Mouse (Mus musculus): ENCODE measurements around the gene Tmsb15b1. TPM values are rescaled to one million over a fixed set of nuclear protein-coding genes. Genes with fewer than 3 reads are reported as not detected.
A peak's percentile ranks its signal among the peaks of the same experiment; 100 is the strongest.
"Not testable (repeated sequence)": the region's sequence is repeated elsewhere in the genome, so short reads cannot be mapped to it uniquely, and the experiment has no call there.

The Tmsb15b1 gene
- polyA plus RNA-seq, 1 experiment from 2014 or later = 12.4 TPM

DNA sequence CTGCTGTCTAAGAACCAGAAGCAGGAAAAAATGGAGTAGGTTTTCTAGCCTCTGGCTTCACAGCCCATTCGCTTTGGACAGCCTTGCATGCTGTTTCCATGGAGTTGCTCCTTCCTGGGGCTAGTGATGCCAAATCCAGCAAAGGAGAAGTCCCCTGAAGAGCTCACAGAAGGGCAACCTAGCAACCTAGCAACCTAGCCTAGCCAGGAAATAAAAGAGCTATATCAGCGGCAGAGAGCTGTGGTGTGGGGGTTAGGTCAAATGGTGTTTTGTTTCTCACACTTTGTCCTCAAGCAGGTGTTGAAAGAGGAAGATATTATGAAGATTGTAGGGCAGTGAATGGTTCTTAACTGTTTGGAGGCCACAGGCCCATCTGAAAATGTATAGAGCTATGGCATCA, 14.6 kb upstream of the Tmsb15b1 start:
- H3K4me2 ChIP-seq (ENCODE audit: low read depth, low read length) = no peak overlapping the region
- H3K4me3 ChIP-seq (ENCODE audit: low read length) = no peak overlapping the region
- no peaks in the 10 kb centered on the region for H3K36me3 ChIP-seq (ENCODE audit: control insufficient read depth, insufficient read depth)
- 44% methylated on average over 2 of the region's 2 CpGs for WGBS
- H3K4me1 ChIP-seq (ENCODE audit: control insufficient read depth, insufficient read depth, low read length) = no peaks in the 10 kb centered on the region
- H3K27ac ChIP-seq (ENCODE audit: low read length) = no peak overlapping the region
- no peak for ATAC-seq (replicated peaks; ENCODE audit: extremely low read depth, insufficient read depth, low FRiP score)
- no peaks in the 10 kb centered on the region for H3K9me3 ChIP-seq (replicated peaks; ENCODE audit: control insufficient read depth, low read length)
- H3K27me3 ChIP-seq (ENCODE audit: control insufficient read depth, insufficient read depth, low read length) = peaks cover 3% of the 10 kb centered on the region; the same call in 1 of the 2 replicates
- no peak overlapping the region for H3K9ac ChIP-seq (ENCODE audit: low read length)

GRCm38 (mm10) chrX:136986039-136986438, 9.4 kb upstream of the Tmsb15b1 start:
- ATAC-seq (replicated peaks; ENCODE audit: extremely low read depth, insufficient read depth, low FRiP score) = no peak
- Histone ChIP-seq H3K9ac (ENCODE audit: low read length) (no peak overlapping the region), H3K4me2 (ENCODE audit: low read depth, low read length) (no peak overlapping the region)

GRCm38 (mm10) chrX:136978616-136979015, 1.9 kb upstream of the Tmsb15b1 start:
- no peaks in the 10 kb centered on the region for H3K27me3 ChIP-seq (ENCODE audit: control insufficient read depth, insufficient read depth, low read length)
- ATAC-seq (replicated peaks; ENCODE audit: extremely low read depth, insufficient read depth, low FRiP score) = no peak
- H3K4me1 ChIP-seq (ENCODE audit: control insufficient read depth, insufficient read depth, low read length) = no peaks in the 10 kb centered on the region
- H3K27ac ChIP-seq (ENCODE audit: low read length) = no peak overlapping the region
- H3K36me3 ChIP-seq (ENCODE audit: control insufficient read depth, insufficient read depth) = no peaks in the 10 kb centered on the region
- no peak overlapping the region for H3K9ac ChIP-seq (ENCODE audit: low read length)
- H3K4me3 ChIP-seq (ENCODE audit: low read length) = no peak overlapping the region
- no peaks in the 10 kb centered on the region for H3K9me3 ChIP-seq (replicated peaks; ENCODE audit: control insufficient read depth, low read length)
- H3K4me2 ChIP-seq (ENCODE audit: low read depth, low read length) = no peak overlapping the region

More at GRCm38 (mm10) chrX:136986039-136986438, 9.4 kb upstream of the Tmsb15b1 start:
- Histone ChIP-seq H3K27ac (ENCODE audit: low read length) (no peak overlapping the region), H3K27me3 (ENCODE audit: control insufficient read depth, insufficient read depth, low read length) (no peaks in the 10 kb centered on the region), H3K4me1 (ENCODE audit: control insufficient read depth, insufficient read depth, low read length) (no peaks in the 10 kb centered on the region), H3K36me3 (ENCODE audit: control insufficient read depth, insufficient read depth) (no peaks in the 10 kb centered on the region), H3K4me3 (ENCODE audit: low read length) (no peak overlapping the region), H3K9me3 (replicated peaks; ENCODE audit: control insufficient read depth, low read length) (no peaks in the 10 kb centered on the region)

- Histone ChIP-seq H3K4me3 (ENCODE audit: low read length) (peak within 1 kb of the TSS; percentile 46), H3K4me2 (ENCODE audit: low read depth, low read length) (peak within 1 kb of the TSS; percentile 66), H3K9ac (ENCODE audit: low read length) (peak within 1 kb of the TSS; percentile 66)
- not testable (repeated sequence) for H3K36me3 ChIP-seq (ENCODE audit: control insufficient read depth, insufficient read depth); H3K27me3 ChIP-seq (ENCODE audit: control insufficient read depth, insufficient read depth, low read length); H3K4me1 ChIP-seq (ENCODE audit: control insufficient read depth, insufficient read depth, low read length); ATAC-seq (replicated peaks; ENCODE audit: extremely low read depth, insufficient read depth, low FRiP score); H3K9me3 ChIP-seq (replicated peaks; ENCODE audit: control insufficient read depth, low read length); H3K27ac ChIP-seq (ENCODE audit: low read length)
- 82% methylated on average over 6 of the region's 6 CpGs for WGBS
Measured at GRCm38 (mm10) chrX:136975397-136975796, 1.3 kb downstream of the Tmsb15b1 start, which contains the start of gene Tmsb15b2. Tmsb15b2 (minus strand) TSS chrX:136975497.

- no peak overlapping the region for H3K27ac ChIP-seq (ENCODE audit: low read length)
- H3K4me2 ChIP-seq (ENCODE audit: low read depth, low read length) = no peak overlapping the region
- no peak overlapping the region for H3K4me3 ChIP-seq (ENCODE audit: low read length)
- H3K9ac ChIP-seq (ENCODE audit: low read length) = no peak overlapping the region
- WGBS = 26% methylated on average over 2 of the region's 2 CpGs
- ATAC-seq (replicated peaks; ENCODE audit: extremely low read depth, insufficient read depth, low FRiP score) = no peak
- no peaks in the 10 kb centered on the region for H3K36me3 ChIP-seq (ENCODE audit: control insufficient read depth, insufficient read depth)
- H3K4me1 ChIP-seq (ENCODE audit: control insufficient read depth, insufficient read depth, low read length) = no peaks in the 10 kb centered on the region
- no peaks in the 10 kb centered on the region for H3K27me3 ChIP-seq (ENCODE audit: control insufficient read depth, insufficient read depth, low read length)
- H3K9me3 ChIP-seq (replicated peaks; ENCODE audit: control insufficient read depth, low read length) = 0 out of 2 replicates have a peak, but pooled peaks cover 4% of the 10 kb centered on the region
Measured at GRCm38 (mm10) chrX:136959688-136960087, 17.0 kb downstream of the Tmsb15b1 start.

- not testable (repeated sequence) for H3K4me1 ChIP-seq (ENCODE audit: control insufficient read depth, insufficient read depth, low read length); H3K27me3 ChIP-seq (ENCODE audit: control insufficient read depth, insufficient read depth, low read length); H3K9ac ChIP-seq (ENCODE audit: low read length); H3K36me3 ChIP-seq (ENCODE audit: control insufficient read depth, insufficient read depth); H3K27ac ChIP-seq (ENCODE audit: low read length); H3K9me3 ChIP-seq (replicated peaks; ENCODE audit: control insufficient read depth, low read length); ATAC-seq (replicated peaks; ENCODE audit: extremely low read depth, insufficient read depth, low FRiP score)
- 50% methylated on average over 5 of the region's 5 CpGs for WGBS
- Histone ChIP-seq H3K4me3 (ENCODE audit: low read length) (peak overlapping the region; percentile 33), H3K4me2 (ENCODE audit: low read depth, low read length) (peak overlapping the region; percentile 60)
Measured at GRCm38 (mm10) chrX:136958300-136958699, 18.4 kb downstream of the Tmsb15b1 start.

GRCm38 (mm10) chrX:136957583-136958279, 18.9 kb downstream of the Tmsb15b1 start:
- 20% methylated on average over 13 of the region's 13 CpGs for WGBS
- peak; percentile 75 for ATAC-seq (replicated peaks; ENCODE audit: extremely low read depth, insufficient read depth, low FRiP score)
- peak overlapping the region; percentile 60 for H3K4me2 ChIP-seq (ENCODE audit: low read depth, low read length)

GRCm38 (mm10) chrX:136937985-136938384, 38.7 kb downstream of the Tmsb15b1 start:
- Histone ChIP-seq H3K27ac (ENCODE audit: low read length) (no peak overlapping the region), H3K4me1 (ENCODE audit: control insufficient read depth, insufficient read depth, low read length) (no peaks in the 10 kb centered on the region), H3K4me3 (ENCODE audit: low read length) (no peak overlapping the region), H3K27me3 (ENCODE audit: control insufficient read depth, insufficient read depth, low read length) (no peaks in the 10 kb centered on the region), H3K4me2 (ENCODE audit: low read depth, low read length) (no peak overlapping the region), H3K9ac (ENCODE audit: low read length) (no peak overlapping the region), H3K9me3 (replicated peaks; ENCODE audit: control insufficient read depth, low read length) (no peaks in the 10 kb centered on the region), H3K36me3 (ENCODE audit: control insufficient read depth, insufficient read depth) (no peaks in the 10 kb centered on the region)
- WGBS = 17% methylated on average over 3 of the region's 3 CpGs
- no peak for ATAC-seq (replicated peaks; ENCODE audit: extremely low read depth, insufficient read depth, low FRiP score)

More at GRCm38 (mm10) chrX:136957583-136958279, 18.9 kb downstream of the Tmsb15b1 start:
- H3K36me3 ChIP-seq (ENCODE audit: control insufficient read depth, insufficient read depth); H3K27ac ChIP-seq (ENCODE audit: low read length); H3K4me1 ChIP-seq (ENCODE audit: control insufficient read depth, insufficient read depth, low read length); H3K9ac ChIP-seq (ENCODE audit: low read length); H3K9me3 ChIP-seq (replicated peaks; ENCODE audit: control insufficient read depth, low read length); H3K27me3 ChIP-seq (ENCODE audit: control insufficient read depth, insufficient read depth, low read length): not testable (repeated sequence)
- H3K4me3 ChIP-seq (ENCODE audit: low read length) = peak overlapping the region; percentile 33

- Histone ChIP-seq H3K27ac (ENCODE audit: low read length) (no peak within 1 kb of the TSS), H3K9ac (ENCODE audit: low read length) (no peak within 1 kb of the TSS), H3K4me3 (ENCODE audit: low read length) (no peak within 1 kb of the TSS), H3K4me2 (ENCODE audit: low read depth, low read length) (no peak within 1 kb of the TSS), H3K27me3 (ENCODE audit: control insufficient read depth, insufficient read depth, low read length) (no peaks in the 10 kb centered on the region), H3K9me3 (replicated peaks; ENCODE audit: control insufficient read depth, low read length) (peaks cover 3% of the 10 kb centered on the region; the same call in 1 of the 2 replicates), H3K4me1 (ENCODE audit: control insufficient read depth, insufficient read depth, low read length) (no peaks in the 10 kb centered on the region), H3K36me3 (ENCODE audit: control insufficient read depth, insufficient read depth) (no peaks in the 10 kb centered on the region)
- 86% methylated on average over 14 of the region's 14 CpGs for WGBS
- no peak for ATAC-seq (replicated peaks; ENCODE audit: extremely low read depth, insufficient read depth, low FRiP score)
Measured at GRCm38 (mm10) chrX:136927031-136927430, 49.6 kb downstream of the Tmsb15b1 start, which contains the start of gene H2bfm. H2bfm (plus strand) TSS chrX:136927325.
